Mouse (Mus musculus) intestine, postnatal 0 days (tissue): ENCODE data around the gene Rnf41. TPM values are rescaled to one million over a fixed set of nuclear protein-coding genes. Genes with fewer than 3 reads are reported as not detected.

ENCODE experiments used
- ATAC-seq: fragments of 200-750 bp; cut with Nextera tagmentation; 2 replicates; pipeline ENCODE4 v1.8.0; 2017; ENCODE audit warnings: mild to moderate bottlenecking, moderate TSS enrichment, moderate library complexity
- H3K27ac ChIP-seq: fragments of 300-500 bp; sonication (generic); 2 replicates; pipeline ENCODE4 v1.5.1; 2014; ENCODE audit warnings: mild to moderate bottlenecking, low read depth, low read length, moderate library complexity
- H3K27me3 ChIP-seq: fragments of 300-500 bp; sonication (generic); replicated peaks from 2 replicates; pipeline ENCODE4 v1.6.1; 2014; ENCODE audit warnings: low read length, mixed read lengths; ENCODE audit not compliant: control insufficient read depth, insufficient read depth
- H3K36me3 ChIP-seq: fragments of 300-500 bp; sonication (generic); 2 replicates; pipeline ENCODE4 v1.6.1; 2014; ENCODE audit warnings: mild to moderate bottlenecking, moderate library complexity; ENCODE audit not compliant: control insufficient read depth, insufficient read depth
- H3K4me1 ChIP-seq: fragments of 300-500 bp; sonication (generic); replicated peaks from 2 replicates; pipeline ENCODE4 v1.6.1; 2014; ENCODE audit warnings: antibody characterized with exemption, low read length, mixed read lengths; ENCODE audit not compliant: control insufficient read depth, insufficient read depth
- H3K4me2 ChIP-seq: fragments of 300-500 bp; sonication (generic); replicated peaks from 2 replicates; pipeline ENCODE4 v1.6.1; 2014; ENCODE audit warnings: low read depth, mild to moderate bottlenecking, moderate library complexity
- H3K4me3 ChIP-seq: fragments of 300-500 bp; sonication (generic); 2 replicates; pipeline ENCODE4 v1.5.1; 2014; ENCODE audit warnings: low read depth, low read length
- H3K9ac ChIP-seq: fragments of 300-500 bp; sonication (generic); 2 replicates; pipeline ENCODE4 v1.6.1; 2014; ENCODE audit warnings: mild to moderate bottlenecking, low read depth, low read length
- H3K9me3 ChIP-seq: fragments of 300-500 bp; sonication (generic); 2 replicates; pipeline ENCODE4 v1.6.1; 2016; ENCODE audit warnings: mixed run types; ENCODE audit not compliant: control insufficient read depth
- CTCF ChIP-seq: sonication (generic); IDR thresholded peaks from 2 replicates; pipeline ENCODE4 v1.5.1; 2016; ENCODE audit warnings: low read depth, mild to moderate bottlenecking, control low read depth, antibody characterized with exemption, moderate library complexity
- WGBS: fragments of 180-500 bp; shearing (Covaris S2); extraction: QIAGEN DNeasy Blood & Tissue Kit; methylation state at CpG from one replicate; pipeline ENCODE4 v1.1.7; 2014; 5-methylcytosine and 5-hydroxymethylcytosine counted together
- polyA plus RNA-seq: library from polyadenylated mRNA; unstranded; fragments of >200 nt; fragmentation: Nextera tagmentation; extraction: Ambion mirVana; gene quantifications from 2 replicates; pipeline ENCODE4 v1.2.1, GENCODE M21; 2015

The Rnf41 gene
- polyA plus RNA-seq, 1 experiment from 2014 or later: 29.1 TPM

GRCm38 (mm10) chr10:128391850-128392249 is 19.6 kb upstream of the Rnf41 start:
- no peak for ATAC-seq
- Histone ChIP-seq H3K4me2 (no peak overlapping the region), H3K27ac (0 out of 2 replicates have a peak overlapping the region, but pooled peaks have one; percentile 21), H3K9ac (no peak overlapping the region), H3K36me3 (peaks cover 86% of the 10 kb centered on the region), H3K4me3 (no peak overlapping the region), H3K27me3 (no peaks in the 10 kb centered on the region), H3K4me1 (0 out of 2 replicates have a peak, but pooled peaks cover 3% of the 10 kb centered on the region), H3K9me3 (no peaks in the 10 kb centered on the region)
- no peak for TF ChIP-seq CTCF
- 69% methylated on average over 6 of the region's 6 CpGs for WGBS

- peak overlapping the region; percentile 46; the same call in 1 of the 2 replicates for H3K27ac ChIP-seq
- no peak overlapping the region for H3K4me3 ChIP-seq
- 0 out of 2 replicates have a peak, but pooled peaks cover 3% of the 10 kb centered on the region for H3K4me1 ChIP-seq
- no peak overlapping the region for H3K4me2 ChIP-seq
- no peaks in the 10 kb centered on the region for H3K9me3 ChIP-seq
- no peaks in the 10 kb centered on the region for H3K27me3 ChIP-seq
- 44% methylated on average over 11 of the region's 11 CpGs for WGBS
- ATAC-seq: no peak
- no peak overlapping the region for H3K9ac ChIP-seq
- peaks cover 44% of the 10 kb centered on the region for H3K36me3 ChIP-seq
- no peak for TF ChIP-seq CTCF
Measured at GRCm38 (mm10) chr10:128396017-128396673, 15.3 kb upstream of the Rnf41 start.

DNA sequence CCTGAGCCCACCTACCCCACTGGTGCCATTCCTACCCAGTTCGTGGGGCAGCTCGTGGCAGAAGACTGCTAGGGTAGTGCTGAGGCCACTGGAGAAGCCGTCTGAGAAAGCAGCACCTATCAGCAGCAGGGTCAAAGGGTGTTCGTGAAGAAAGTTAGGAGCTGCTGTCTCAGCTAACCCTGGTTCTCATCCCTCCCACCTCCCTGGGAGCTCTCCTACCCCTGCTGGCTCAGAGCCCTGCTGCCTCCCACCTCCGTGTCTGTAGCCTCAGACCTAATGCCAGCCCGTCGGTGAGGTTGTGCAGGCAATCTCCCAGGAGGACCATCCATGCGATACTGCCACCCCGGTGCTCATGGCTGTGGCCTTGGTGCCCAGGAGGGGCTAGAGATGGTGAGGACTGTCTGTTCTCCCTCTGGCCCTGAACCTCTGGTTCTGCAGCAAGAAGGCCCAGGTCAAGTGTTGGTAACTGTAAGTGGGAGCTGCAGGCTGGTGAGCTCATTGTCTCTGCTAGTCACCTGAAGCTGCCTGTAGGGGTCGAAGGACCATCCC is 14.7 kb upstream of the Rnf41 start:
- H3K4me2 ChIP-seq: no peak overlapping the region
- H3K36me3 ChIP-seq: peaks cover 38% of the 10 kb centered on the region
- 0 out of 2 replicates have a peak, but pooled peaks cover 3% of the 10 kb centered on the region for H3K4me1 ChIP-seq
- no peak overlapping the region for H3K4me3 ChIP-seq
- 64% methylated on average over 10 of the region's 10 CpGs for WGBS
- no peak overlapping the region for H3K9ac ChIP-seq
- H3K9me3 ChIP-seq: no peaks in the 10 kb centered on the region
- no peak for ATAC-seq
- no peak for TF ChIP-seq CTCF
- H3K27ac ChIP-seq: 0 out of 2 replicates have a peak overlapping the region, but pooled peaks have one; percentile 46
- H3K27me3 ChIP-seq: no peaks in the 10 kb centered on the region

GRCm38 (mm10) chr10:128397466-128397865 is 14.0 kb upstream of the Rnf41 start:
- Histone ChIP-seq H3K9ac (0 out of 2 replicates have a peak overlapping the region, but pooled peaks have one; percentile 7), H3K4me3 (no peak overlapping the region), H3K9me3 (no peaks in the 10 kb centered on the region), H3K4me2 (no peak overlapping the region; the same call in 1 of the 2 replicates), H3K36me3 (peaks cover 32% of the 10 kb centered on the region), H3K27me3 (no peaks in the 10 kb centered on the region), H3K4me1 (0 out of 2 replicates have a peak, but pooled peaks cover 3% of the 10 kb centered on the region), H3K27ac (no peak overlapping the region)
- ATAC-seq: no peak
- 68% methylated on average over 7 of the region's 7 CpGs for WGBS
- no peak for TF ChIP-seq CTCF

DNA sequence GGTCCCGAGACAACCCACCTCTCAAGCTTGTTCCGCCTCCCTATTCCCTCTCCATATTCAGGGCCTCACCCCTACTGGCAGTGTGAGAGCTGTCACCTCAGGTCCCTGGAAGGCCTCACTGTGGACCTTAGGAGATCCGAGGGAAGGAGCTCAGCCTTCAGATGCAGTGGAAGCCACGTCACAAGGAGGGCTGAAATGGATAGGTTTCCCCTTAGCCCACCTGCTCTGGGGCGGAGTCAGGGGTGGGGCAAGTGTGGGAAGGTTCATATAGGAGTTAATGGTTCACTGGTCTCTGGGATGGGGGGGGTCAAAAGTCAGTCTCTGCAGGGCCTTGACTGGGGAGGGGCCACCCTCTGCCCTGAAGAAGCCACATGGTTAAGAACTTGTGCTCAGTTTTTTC is 11.1 kb upstream of the Rnf41 start:
- WGBS: 18% methylated on average over 5 of the region's 5 CpGs
- no peaks in the 10 kb centered on the region for H3K9me3 ChIP-seq
- H3K27me3 ChIP-seq: no peaks in the 10 kb centered on the region
- TF ChIP-seq CTCF: 0 out of 2 replicates have a peak, but pooled peaks have one; percentile 24
- peak overlapping the region; percentile 44 for H3K4me3 ChIP-seq
- ATAC-seq: peak; percentile 88
- H3K4me2 ChIP-seq: peak overlapping the region; percentile 60
- 0 out of 2 replicates have a peak, but pooled peaks cover 3% of the 10 kb centered on the region for H3K4me1 ChIP-seq
- H3K27ac ChIP-seq: peak overlapping the region; percentile 29
- peaks cover 6% of the 10 kb centered on the region; the same call in 1 of the 2 replicates for H3K36me3 ChIP-seq
- peak overlapping the region; percentile 40; the same call in 1 of the 2 replicates for H3K9ac ChIP-seq

DNA sequence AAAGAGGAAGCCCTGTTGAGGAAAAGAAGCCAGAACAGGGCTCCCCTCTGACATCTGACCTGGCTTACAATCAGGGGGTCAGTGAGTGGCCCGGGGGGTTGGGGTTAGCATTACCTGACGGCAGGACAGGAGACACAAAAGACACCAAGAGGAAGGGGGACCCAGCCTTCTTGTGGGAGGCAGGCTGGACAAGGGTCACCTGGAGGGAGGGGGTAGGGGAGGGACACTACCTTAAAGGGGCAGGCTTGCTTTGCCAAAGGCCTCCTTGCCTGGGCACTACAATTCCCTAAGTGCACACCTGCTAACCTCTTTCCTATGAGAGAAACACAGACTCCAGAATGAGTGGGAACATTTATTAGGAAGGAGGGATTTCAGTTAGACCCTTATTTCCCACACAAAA is 10.4 kb upstream of the Rnf41 start, which contains the start of gene Slc39a5:
Gene Slc39a5, minus strand, starts transcription at position 174 of the 400 bp plus-strand sequence.
- Histone ChIP-seq H3K36me3 (peaks cover 11% of the 10 kb centered on the region; the same call in 1 of the 2 replicates), H3K4me3 (peak within 1 kb of the TSS; percentile 44), H3K9ac (peak within 1 kb of the TSS; percentile 40), H3K4me2 (peak within 1 kb of the TSS; percentile 60), H3K27ac (peak within 1 kb of the TSS; percentile 54), H3K4me1 (0 out of 2 replicates have a peak, but pooled peaks cover under 1% of the 10 kb centered on the region), H3K27me3 (no peaks in the 10 kb centered on the region), H3K9me3 (no peaks in the 10 kb centered on the region)
- no peak for TF ChIP-seq CTCF
- 26% methylated on average over 2 of the region's 2 CpGs for WGBS
- peak; percentile 12; the same call in 1 of the 2 replicates for ATAC-seq
